Comparison of ENCODE assay signal across 20 mouse cellular contexts in genomic region chr12:79389251-79389650, GRCm38 (mm10).
A peak's percentile ranks its signal among the peaks of the same experiment; 100 is the strongest.
DNase-seq lines count a peak whose midpoint lies in the region; ATAC-seq and TF ChIP-seq lines count a peak whose summit lies in the region.
"Had no signal": no experiment of that assay in that cellular context is flagged by ENCODE, and none has a peak within 500 bp of the region (broad histone marks: within the 10 kb centered on the region; RNA-seq: fewer than 3 reads in every experiment).

No protein-coding gene starts in this region.

- no peak for ATAC-seq in heart, embryonic 16.5 days (replicated peaks; ENCODE audit: extremely low read depth, insufficient read depth, low FRiP score)
- no peak for ATAC-seq in lung, postnatal 0 days
- ATAC-seq: liver, postnatal 0 days had no signal

- no peak overlapping the region for H3K4me3 ChIP-seq in heart, embryonic 10.5 days
- no peak overlapping the region for H3K4me3 ChIP-seq in heart, embryonic 16.5 days (ENCODE audit: low read length)
- H3K4me3 ChIP-seq in lung, postnatal 0 days (ENCODE audit: low read depth, low read length): no peak overlapping the region
- H3K4me3 ChIP-seq: hindbrain, embryonic 15.5 days; layer of hippocampus, adult 2 months had no signal

- no peak overlapping the region for H3K9ac ChIP-seq in heart, embryonic 16.5 days (ENCODE audit: low read length)
- no peak overlapping the region for H3K9ac ChIP-seq in lung, postnatal 0 days (replicated peaks; ENCODE audit: low read depth)
- H3K9ac ChIP-seq: hindbrain, embryonic 15.5 days; liver, postnatal 0 days had no signal

- peak overlapping the region; percentile 74 for H3K27ac ChIP-seq in heart, embryonic 10.5 days
- peak overlapping the region; percentile 82 for H3K27ac ChIP-seq in heart, embryonic 16.5 days (ENCODE audit: low read length)
- no peak overlapping the region for H3K27ac ChIP-seq in lung, postnatal 0 days (ENCODE audit: low read length)
- H3K27ac ChIP-seq: hindbrain, embryonic 15.5 days; layer of hippocampus, adult 2 months had no signal

- H3K4me2 ChIP-seq in heart, embryonic 16.5 days (ENCODE audit: low read depth, low read length): no peak overlapping the region
- H3K4me2 ChIP-seq in lung, postnatal 0 days (replicated peaks; ENCODE audit: low read depth, low read length): no peak overlapping the region
- H3K4me2 ChIP-seq: hindbrain, embryonic 15.5 days; liver, embryonic 11.5 days; midbrain, embryonic 11.5 days had no signal

- WGBS in heart, embryonic 10.5 days: 83% methylated on average over 3 of the region's 3 CpGs
- WGBS in heart, embryonic 16.5 days: 84% methylated on average over 3 of the region's 3 CpGs
- WGBS in lung, postnatal 0 days: 68% methylated on average over 3 of the region's 3 CpGs

- TF ChIP-seq CTCF in lung, postnatal 0 days (IDR thresholded peaks at IDR 0.05): no peak

- no peaks in the 10 kb centered on the region for H3K36me3 ChIP-seq in heart, embryonic 10.5 days
- no peaks in the 10 kb centered on the region for H3K36me3 ChIP-seq in heart, embryonic 16.5 days (ENCODE audit: control insufficient read depth, insufficient read depth)
- H3K36me3 ChIP-seq in lung, postnatal 0 days (ENCODE audit: insufficient read depth, low read length): no peaks in the 10 kb centered on the region
- H3K36me3 ChIP-seq: hindbrain, embryonic 15.5 days had no signal

- no peaks in the 10 kb centered on the region for H3K27me3 ChIP-seq in heart, embryonic 10.5 days (ENCODE audit: insufficient read depth, poor library complexity, severe bottlenecking)
- no peaks in the 10 kb centered on the region for H3K27me3 ChIP-seq in heart, embryonic 16.5 days (ENCODE audit: control insufficient read depth, insufficient read depth, low read length)
- H3K27me3 ChIP-seq in lung, postnatal 0 days (replicated peaks; ENCODE audit: insufficient read depth, low read length): no peaks in the 10 kb centered on the region
- H3K27me3 ChIP-seq: hindbrain, embryonic 15.5 days had no signal

- no peak for TF ChIP-seq EP300 in lung, postnatal 0 days (IDR thresholded peaks at IDR 0.05)

- no peaks in the 10 kb centered on the region for H3K9me3 ChIP-seq in heart, embryonic 10.5 days
- H3K9me3 ChIP-seq in heart, embryonic 16.5 days (replicated peaks; ENCODE audit: control insufficient read depth, low read length): no peaks in the 10 kb centered on the region
- H3K9me3 ChIP-seq in lung, postnatal 0 days (ENCODE audit: low read length): no peaks in the 10 kb centered on the region
- H3K9me3 ChIP-seq: hindbrain, embryonic 15.5 days had no signal

- no peak for DNase-seq in heart, embryonic 10.5 days (ENCODE audit: low spot score)
- no peak for DNase-seq in heart, adult 18-20 months
- DNase-seq in heart, postnatal 4 days: no peak
- peak; percentile 13 for DNase-seq in lung, postnatal 0 days (ENCODE audit: low spot score)
- DNase-seq in lung, postnatal 4 days: no peak
- no peak for DNase-seq in spleen, adult 12 weeks (ENCODE audit: low spot score)
- DNase-seq: adrenal gland, postnatal 14 days; cerebellum, adult 8-10 months; cerebellum, postnatal 36 days; gastrocnemius, postnatal 25 days; kidney, adult 8-10 months; kidney, postnatal 14 days; liver, postnatal 0 days; thymus, adult 2 months; thymus, postnatal 4 days had no signal

- peaks cover 31% of the 10 kb centered on the region for H3K4me1 ChIP-seq in heart, embryonic 10.5 days
- peaks cover 30% of the 10 kb centered on the region for H3K4me1 ChIP-seq in heart, embryonic 16.5 days (ENCODE audit: control insufficient read depth, insufficient read depth, low read length)
- peaks cover 10% of the 10 kb centered on the region; the same call in 1 of the 2 replicates for H3K4me1 ChIP-seq in lung, postnatal 0 days (ENCODE audit: insufficient read depth, low read depth, low read length)
- H3K4me1 ChIP-seq: hindbrain, embryonic 15.5 days had no signal
